Mouse (Mus musculus) neural tube, postnatal 0 days (tissue): ENCODE measurements around the gene Tent5a. TPM values are rescaled to one million over a fixed set of nuclear protein-coding genes. Genes with fewer than 3 reads are reported as not detected.

Experiments
- polyA plus RNA-seq: library from polyadenylated mRNA; unstranded; fragments of >200 nt; fragmentation: Nextera tagmentation; extraction: Ambion mirVana; gene quantifications from 2 replicates; pipeline ENCODE4 v1.2.1, GENCODE M21; 2015

The Tent5a gene
- 6.3 and 6.4 TPM in 2 replicates for polyA plus RNA-seq

DNA sequence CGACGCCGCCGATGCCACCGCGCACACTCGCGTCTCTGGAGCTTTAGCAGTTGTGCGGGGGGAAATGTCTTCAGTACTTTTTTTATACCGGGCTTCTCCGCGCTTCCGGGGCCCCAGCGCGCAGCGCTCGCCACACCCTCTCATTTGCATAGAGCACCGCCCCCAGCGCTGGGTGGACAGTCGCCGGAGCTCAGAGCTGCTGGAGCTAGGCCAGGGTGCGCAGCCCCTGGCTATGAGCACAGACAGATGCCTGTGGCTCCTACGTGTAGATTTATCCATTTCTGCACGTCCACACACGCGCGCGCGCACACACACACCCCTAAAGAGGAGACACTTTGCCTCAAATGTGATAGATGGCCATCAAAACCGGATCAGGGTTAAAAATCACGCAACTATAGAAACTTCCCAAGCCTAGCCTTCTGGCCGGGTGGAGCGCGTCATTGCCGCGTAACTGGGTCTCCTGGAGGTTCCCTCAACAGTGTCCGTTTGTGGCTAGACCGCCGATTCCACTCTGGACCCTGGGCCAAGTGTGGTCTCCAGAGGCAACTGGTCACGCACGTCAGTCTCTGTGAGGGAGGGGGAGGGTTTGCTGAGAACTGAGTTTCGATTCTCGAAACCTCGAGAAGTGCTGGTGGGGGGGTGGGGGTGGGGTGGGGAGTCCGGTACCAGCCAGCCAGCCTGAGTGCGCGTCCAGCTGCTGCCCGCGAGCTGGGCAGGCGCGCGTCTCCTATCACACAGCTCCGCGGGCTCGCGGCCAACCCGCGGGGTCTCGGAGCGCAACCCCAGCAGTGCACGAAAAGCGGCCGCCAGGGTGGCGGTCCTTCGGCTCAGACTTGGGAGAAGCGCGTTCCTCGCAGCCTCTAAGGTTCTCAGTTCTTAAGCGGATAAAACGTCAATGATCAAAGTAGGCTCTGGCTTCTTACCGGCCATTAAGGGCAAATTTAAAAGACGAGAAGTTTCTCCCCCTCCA is at the start of gene Tent5a:
Tent5a (minus strand) TSS at position 107 of the 970 bp plus-strand sequence.

DNA sequence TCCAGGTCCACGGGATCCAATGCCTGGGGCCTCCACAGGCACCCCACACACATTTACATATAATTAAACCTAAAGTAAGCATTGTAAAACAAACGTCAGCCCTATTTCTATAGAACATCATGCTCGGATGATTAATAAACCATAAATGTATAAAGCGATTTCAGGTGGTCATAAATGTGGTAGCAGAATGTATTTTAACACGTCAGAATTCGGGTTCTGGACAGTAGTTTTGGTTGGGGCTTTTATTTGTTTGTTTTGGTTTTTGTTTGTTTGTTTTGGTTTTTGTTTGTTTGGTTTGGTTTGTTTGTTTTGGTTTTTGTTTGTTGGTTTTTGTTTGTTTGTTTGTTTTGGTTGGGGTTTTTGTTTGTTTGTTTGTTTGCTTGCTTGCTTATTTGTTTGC is 14.7 kb downstream of the Tent5a start, which contains the start of gene Gm11114:
Gm11114 (plus strand) TSS at position 301 of the 400 bp plus-strand sequence.

Other genes starting within 250 kb of the Tent5a start
- gene Gm11114, start 14.6 kb downstream of the Tent5a start, polyA plus RNA-seq, result not detected in 2 replicates